Mouse (Mus musculus) frontal cortex, postnatal 14 days (tissue): ENCODE measurements around the gene Acvrl1.

ENCODE experiments used
- DNase-seq, 2 experiments: peaks; one replicate each; pipeline ENCODE4 v3.0.0; 2022; ENCODE audit warnings: low spot score in 2 of 2

The Acvrl1 gene

DNA sequence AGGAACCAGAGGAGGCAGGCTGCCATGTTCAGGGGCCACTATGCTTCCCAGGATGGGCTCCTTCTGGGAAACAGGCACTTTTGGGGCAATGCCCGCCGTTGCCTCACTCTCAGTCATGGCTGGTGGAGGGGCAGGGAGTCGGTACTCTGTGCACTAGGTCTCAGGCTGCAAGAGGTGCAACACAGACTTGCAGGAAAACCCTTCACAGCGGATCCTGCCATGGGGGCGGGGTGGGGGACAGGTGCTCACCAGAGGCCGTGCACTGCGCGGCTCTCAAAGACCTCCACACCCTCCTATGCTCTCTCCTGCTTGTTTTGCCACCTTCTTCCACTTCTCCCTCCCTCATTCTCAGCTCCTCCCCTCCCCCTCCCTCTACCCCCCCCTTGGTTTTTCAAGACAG lies 14.3 kb downstream of the Acvrl1 start:
- no peak for DNase-seq

DNA sequence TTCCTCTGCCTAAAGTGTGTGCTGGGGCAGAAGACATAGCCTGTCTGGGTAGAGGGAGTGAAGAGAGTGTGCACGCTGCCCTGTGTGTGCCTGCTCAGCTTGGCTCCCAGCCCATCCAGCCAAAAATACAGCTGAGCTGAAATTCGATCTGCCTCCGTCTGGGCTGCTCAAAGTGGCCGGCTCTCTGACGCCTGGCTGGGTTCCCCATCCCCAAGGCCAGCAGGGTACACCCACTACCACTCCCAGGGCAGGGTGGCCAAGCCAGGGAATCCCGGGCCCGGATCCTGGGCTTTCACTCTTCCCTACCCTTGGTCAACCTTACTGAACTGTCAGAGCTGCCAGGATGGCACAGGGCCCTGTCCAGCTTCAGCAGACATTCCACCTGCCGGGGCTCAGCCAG lies 15.2 kb downstream of the Acvrl1 start:
- DNase-seq = no peak

DNA sequence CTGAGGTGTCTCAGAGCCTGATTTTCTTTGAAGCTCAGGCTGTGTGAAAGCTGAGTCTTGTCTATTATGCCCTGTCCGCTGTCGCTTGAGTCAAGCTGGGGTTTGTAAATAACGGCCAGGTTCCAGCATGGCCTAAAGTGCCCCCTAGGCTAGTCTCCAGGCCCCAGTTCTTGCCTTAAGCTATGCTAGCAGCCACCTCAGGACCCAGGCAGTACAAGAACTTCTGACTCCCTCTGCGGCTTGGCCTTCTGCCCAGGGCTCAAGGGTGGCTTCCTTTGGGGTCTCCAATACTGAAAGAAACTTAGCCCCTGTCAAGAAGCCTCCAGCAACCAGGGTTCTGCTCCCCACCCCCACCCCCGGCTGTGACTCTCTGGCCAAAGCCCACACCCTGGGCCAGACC lies 15.9 kb downstream of the Acvrl1 start:
- no peak for DNase-seq

DNA sequence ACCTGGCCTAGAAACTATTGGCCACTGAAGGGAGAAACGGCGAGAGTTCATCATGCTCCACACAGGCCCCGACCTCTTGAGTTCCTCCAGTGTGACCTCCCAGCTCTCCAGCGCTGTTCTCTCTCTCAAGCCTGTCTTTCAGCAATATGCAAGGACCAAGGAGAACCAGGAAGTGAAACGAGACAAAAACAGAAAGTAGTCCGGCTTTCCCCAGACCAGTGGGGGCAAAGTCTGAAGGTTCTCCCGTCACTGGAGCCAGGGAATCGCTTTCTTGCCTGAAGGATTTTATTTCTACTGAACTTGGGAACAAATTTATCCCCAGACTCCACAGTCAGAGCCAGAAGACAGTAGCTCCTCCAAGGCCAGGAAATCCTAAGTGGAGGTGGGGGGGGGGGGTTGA lies 16.5 kb downstream of the Acvrl1 start:
- no peak for DNase-seq

DNA sequence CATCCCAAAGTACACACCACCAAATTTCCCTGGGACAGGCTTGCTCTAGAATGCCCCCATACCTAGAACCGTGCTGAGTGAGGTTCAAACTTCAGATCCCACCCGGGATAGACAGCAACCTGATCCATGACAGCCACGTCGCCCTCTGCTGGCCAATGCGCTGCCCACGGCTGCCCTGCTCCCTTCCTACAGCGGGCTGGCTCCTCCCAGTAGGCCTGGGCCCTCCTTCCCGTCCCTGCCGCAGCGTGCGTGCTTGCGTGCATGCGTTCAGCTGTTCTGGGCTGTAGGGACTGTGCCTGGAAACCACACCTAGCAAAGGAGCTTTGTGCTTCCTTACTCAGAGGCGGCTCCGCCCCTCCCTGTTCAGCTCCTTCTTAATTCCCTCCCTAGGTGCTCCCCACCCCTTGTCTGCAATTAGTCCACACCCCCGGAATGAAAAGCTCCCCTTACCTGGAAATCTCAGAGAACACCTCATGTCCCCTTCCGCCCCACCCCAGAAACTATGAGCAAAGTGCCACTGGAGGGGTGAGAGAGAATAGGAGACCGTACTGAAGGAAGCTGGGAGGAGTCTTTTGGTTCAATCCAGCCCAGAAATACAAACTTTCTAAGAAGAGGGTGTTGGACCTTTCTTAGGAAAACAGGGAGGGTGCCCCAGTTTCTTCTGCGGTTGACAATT lies 17.2 kb downstream of the Acvrl1 start:
- peak; percentile 90 to 91 for DNase-seq

DNA sequence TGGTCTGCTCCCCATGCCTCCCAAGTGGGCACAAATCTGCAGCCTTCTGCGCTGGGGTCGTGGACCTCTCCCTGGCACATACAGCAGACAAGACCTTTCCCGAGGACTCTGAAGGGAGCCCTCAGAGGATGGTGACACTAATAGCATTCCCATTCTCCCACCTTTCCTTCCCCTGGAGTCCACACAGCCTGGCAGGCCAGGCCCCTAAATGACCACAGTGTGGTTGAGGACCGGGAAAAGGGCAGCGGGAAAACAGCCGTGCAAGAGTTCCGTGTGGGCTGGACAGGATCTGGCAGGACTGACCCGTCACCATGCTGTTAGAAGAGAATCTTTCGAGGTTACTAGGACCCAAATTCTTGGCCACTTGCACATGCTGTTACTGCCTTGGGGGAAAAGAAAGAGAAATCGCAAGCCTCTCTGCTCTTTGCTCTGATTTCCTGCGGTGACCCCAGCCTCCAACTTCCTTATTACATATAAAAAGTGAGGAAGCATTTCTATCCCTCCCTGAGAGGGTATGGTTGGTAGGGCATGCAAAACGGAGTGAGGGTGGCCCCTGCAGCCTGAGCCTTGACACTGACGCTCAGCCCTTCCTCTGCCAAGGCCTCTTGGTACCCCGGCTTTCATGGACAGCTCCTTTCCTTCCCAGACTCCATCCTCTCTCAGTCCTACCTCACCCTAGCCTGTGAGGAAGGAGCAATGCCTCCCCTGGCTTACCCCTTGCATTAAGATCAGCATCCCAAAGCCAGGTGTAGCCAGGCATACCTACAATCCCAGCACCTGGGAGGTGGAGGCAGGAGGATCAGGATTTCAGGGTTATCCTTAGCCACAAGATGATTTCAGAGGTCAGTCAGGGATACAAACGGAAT lies 18.0 kb downstream of the Acvrl1 start:
- DNase-seq = no peak

DNA sequence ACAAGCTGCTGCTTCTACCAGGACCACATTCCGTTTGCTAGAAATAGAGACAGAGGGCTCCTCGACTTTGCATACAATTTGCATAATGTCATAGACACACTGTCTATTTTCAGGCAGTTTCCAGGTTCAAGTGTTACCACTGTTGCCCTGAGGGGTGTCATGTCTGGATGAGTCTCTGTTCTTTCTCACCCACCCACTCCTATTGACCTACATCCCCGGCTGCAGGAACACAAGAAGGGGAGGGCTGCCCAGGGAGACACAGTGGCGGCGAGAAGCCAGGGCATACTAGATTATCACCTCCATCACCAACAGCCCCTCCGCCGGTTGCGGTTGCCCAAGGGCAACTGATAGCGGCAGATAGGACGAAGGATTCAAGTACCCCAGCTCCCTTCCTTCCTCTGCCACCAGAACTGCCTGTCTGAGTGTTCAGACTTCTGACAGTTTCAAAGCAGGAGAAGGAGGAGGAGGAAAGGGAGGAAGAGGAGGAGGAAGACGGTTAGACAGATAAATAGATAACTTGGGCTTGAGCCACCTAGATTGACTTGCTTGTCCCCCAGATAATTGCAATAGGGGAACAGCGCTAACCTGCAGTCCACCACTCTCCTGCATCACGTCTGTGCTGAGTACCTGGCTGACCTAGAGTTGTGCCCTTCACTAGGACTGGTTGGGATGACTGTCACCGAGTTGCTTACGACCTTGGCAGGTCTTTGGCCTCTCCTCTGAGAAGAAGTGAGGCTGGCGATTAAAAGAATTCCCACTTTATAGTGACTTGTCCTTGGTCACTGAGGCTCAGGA lies 19.0 kb downstream of the Acvrl1 start:
- no peak for DNase-seq

DNA sequence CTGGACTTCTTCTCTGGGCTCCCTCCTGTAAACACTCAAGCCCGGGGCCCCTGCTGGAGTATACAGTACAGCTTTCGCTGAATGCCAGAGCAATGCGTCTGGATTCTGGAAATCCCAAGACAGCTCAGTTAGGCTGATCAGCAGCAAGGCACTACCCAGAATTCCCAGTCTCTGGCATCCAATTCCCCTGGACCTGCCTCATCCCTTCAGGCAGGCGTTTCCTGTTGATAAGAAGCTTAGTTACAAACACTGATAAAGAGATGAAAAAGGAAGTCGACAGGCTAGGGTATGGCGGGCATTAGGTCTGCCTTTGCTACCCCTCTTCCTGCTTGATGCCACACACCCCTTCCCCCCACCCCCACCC lies 19.6 kb downstream of the Acvrl1 start:
- no peak for DNase-seq

DNA sequence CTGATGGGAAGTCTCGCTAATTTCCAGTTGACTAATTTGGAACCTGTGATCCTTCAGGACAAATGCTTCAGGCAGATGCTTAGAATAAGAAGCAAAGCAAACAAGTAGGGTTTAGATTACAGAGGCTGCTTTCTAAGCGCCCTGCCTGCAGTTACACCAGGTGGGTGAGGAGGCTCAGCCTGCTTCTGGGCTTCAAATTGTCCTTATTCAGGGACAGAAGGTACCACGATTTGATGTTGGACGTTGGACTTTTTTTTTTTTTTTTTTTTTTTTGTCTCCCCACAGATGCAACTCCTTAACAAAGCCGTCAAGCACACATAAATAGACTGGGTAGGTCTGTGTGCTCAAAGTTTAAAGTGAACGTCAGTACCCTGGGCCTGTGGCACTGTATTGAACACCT lies 20.3 kb downstream of the Acvrl1 start:
- DNase-seq = no peak

DNA sequence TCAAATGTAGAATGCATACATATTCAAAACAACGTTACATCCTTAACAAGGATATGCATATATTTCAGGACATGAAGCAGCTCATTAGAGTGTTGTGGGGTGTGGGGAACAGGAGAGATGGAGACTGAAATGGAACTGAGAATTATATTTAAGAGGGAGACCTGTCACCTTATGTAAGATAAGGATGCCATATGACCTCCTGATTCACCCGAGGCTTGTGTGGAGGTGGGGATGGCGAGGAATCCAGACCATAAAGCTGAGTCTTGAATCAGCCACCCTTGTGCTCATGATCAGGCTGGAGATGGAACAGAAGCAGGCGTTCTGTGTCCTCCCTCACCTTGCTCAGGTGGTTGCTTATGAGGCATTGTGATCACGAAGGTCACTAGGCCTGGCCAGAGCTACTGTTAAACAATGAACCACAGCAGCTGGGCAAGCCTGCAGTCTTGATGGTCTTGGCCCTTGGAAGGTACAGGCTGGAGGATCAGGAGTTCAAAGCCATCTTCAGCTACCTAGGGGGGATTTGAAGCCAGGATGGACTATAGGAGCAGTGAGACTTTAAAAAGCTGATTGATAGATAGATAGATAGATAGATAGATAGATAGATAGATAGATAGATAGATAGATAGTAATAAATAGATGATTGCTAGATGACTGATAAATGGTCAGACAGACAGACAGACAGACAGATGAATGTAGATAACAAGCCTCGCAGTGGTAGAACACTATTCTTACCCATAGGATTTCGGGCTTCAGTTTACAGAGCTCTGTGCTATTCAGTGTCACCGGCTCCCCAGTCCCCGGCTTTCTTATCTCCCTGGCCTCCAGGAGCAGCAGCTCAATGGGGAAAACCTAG lies 23.3 kb downstream of the Acvrl1 start:
- DNase-seq = no peak

DNA sequence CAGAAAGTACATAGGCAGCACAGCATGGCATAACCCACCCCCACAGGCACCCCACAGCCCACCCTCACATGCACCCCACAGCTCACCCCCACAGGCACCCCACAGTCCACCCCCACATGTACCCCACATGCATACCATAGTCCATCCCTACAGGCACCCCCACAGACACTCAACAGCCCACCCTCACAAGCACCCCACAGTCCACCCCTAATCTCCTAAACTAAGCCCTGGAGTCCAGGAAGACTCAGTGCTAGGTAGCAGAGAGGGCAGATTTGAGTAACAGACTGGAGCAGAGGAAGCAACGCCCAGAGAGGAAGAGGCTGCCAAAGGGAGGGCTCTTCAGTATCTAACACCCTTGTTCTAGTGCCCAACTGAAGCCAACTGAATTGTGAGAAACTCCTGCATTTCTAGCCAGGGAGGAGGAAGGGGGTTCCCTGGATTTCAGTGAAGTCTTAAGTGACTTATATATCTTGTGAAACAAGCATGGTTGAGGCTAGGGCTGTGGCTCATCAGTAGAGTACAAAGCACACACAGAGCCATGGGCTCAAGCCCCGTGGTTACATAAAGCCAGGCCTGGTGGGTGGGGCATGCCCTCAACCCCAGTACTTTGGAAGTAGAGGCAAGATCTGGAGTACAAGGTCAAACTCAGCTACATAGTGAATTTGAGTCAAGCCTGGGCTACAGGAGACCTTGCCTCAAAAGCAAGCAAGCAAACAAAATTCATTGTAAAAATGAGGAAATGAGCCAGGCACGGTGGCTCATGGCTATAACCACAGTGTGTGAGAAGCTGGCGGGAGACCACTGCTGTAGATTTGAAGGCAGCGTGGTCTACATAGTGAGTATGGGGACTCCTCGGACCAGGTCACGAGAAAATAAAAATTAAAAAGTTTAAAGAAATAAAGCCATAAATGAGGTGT lies 26.6 kb downstream of the Acvrl1 start:
- DNase-seq = no peak

DNA sequence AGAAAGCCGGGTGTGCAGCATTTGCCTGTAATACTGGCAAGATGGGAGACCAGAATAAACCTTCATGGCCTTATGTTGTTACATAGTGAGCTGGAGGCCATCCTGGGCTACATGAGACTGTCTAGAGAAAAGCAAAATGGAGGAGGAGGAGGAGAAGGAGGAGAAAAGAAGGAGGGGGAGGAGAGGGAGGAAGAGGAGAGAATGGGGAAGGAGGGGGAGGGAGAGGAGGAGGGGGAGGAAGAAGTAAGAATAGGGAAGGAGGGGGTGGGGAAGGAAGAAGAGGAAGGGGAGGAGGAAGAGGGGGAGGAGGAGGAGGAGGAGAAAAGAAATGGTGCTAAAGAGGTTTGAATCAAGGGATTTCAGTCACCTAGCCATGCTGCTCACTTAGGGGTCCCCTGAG lies 31.8 kb downstream of the Acvrl1 start:
- no peak for DNase-seq

DNA sequence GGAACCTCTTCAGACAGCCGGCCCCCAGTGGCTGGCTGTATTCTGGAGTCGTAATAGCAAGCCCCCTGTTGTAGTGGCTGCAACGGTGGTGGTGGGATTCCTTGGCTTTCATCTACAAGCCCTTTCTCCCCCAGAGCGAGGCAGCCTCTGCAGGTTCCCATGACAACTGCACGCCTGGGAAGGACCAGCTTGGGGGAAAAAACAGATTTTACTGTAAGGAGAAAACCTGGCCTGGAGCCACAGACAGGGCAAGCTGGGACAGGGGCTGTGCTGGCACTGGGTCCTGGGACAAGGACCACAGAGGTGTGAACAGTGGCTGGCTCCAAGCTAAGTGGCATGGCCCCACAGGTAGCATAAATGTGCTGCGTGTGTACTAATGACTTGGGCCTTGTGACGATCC lies 32.3 kb downstream of the Acvrl1 start:
- DNase-seq = peak; percentile 59 to 60

DNA sequence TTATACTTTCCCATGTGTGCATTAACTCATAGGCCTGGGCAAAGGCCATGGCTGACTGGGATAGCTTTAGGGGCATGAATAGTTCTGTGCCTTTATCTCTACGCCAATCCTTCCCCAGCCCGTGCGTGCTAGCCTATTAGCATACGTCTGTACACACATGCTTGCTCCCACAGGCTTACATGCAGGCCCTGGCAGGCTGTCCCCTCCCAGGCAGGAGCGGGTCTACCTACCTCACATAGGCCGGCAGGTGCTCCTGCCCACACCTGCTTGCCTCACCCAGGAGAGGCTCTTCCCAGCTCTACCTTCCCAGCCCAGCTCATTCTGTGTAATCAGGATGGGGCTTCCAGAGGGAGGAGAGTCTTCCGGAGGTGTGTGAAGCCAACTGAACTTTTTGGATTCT lies 33.2 kb downstream of the Acvrl1 start:
- DNase-seq = no peak

DNA sequence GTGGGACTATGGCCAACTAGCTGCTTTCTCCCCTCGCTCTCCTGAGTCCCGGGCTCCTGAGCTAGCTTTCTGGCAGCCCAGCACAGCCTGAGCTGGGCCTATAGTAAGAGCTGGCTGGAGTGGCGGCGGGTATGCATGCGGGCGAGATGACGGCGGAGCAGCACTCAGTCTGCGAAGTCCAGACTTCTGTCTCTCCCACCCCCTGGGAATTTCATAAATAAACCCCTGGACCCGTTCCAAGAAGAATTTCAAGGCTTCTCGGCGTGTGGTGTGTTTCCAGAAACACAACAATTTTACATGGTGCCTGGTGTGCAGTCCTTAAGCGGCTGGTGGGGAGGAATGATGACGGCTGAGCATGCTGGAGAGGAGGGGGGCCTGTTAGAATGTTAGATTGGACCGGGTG lies 34.7 kb downstream of the Acvrl1 start:
- DNase-seq = no peak

DNA sequence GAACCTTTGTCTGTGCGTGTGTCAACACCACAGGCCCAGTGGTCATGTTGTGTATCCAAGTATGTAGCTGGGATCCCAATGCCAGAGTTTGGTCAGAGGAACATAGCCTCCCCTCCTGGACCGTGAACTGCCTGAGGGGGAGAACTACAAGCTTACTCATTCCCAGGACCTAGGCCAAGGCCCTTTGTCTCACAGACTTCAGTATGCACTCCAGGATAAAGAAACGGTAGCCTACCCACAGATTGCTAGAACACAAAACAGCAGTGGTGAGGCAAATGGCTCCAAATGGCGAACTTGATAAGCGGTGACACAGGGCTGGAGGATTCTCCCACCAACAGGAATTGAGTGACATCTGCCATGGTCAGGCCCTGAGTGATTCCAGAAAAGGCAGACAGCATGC lies 35.5 kb downstream of the Acvrl1 start:
- no peak for DNase-seq

DNA sequence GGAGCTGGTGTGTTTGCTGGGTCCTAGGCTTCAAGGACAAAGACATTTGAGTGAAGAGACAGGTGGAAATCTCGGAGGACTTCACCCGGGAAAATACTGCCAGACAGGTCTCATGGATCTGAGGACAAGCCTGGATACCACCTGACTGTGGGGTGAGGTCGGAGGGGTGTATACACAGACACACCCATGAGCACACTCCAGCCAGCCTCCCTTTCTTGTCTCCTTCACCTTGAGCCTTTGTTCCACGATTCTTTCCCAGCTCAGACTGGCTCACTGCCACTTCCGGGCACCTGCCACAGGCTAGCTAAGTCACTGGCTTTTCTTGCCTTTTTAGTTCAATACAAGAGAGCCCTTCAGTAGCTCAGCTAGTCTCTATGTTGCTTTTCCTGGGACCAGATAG lies 36.0 kb downstream of the Acvrl1 start:
- no peak for DNase-seq

DNA sequence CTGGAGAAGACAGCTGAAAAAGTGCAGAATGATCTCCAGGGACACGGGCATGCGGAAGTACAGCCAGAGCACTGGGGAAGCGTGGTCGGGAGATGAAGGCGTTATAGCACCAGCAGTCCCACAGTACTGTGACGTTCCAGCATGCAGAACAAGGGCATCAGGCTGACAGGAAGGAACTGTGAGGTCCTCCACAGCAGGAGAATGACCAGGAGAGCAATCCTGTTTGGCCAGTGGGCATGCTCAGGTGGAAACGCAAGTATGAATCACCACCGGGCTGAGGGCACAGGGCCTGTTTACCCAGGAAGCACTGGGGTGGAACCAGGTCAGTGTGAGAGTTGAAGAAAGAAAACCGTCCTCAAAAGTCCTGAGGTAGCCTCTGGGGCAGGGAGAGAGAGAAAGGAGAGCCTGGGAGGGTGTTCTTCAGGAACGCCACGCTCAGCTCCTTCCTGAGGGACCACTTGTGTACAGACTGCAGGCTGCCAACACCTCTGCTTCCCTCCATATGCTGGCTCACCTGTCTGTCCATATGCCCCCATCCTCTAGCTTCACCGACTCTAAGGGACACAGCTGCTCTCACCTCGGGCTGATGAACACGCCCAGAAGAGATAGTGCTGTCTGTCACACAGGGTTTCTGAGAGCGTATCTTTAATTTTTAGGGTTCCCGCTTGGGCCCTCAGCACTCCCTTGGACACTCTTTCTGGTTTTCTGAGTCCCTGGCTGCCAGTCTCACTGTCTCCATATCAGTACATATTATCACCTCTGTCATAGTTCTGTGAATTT lies 37.5 kb downstream of the Acvrl1 start:
- no peak for DNase-seq

DNA sequence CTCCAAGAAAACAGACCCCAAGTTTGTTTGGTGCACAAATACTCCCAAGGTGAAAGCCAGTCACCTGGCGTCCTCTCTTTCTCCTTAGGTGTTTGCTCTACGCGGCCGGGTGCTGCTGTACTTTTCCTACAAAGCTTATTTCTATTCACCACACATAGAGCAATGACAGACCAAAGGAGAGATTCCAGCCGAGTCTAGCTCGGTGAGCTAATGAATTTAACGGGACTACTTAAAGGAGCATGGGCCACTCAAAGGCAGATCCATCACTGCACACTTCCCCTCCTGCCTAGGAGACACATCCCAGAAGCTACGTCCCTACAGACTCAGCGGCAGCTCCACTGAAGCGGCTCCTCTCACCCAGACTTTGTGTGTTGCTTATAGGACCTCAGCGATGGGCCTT lies 39.2 kb downstream of the Acvrl1 start:
- no peak for DNase-seq

DNA sequence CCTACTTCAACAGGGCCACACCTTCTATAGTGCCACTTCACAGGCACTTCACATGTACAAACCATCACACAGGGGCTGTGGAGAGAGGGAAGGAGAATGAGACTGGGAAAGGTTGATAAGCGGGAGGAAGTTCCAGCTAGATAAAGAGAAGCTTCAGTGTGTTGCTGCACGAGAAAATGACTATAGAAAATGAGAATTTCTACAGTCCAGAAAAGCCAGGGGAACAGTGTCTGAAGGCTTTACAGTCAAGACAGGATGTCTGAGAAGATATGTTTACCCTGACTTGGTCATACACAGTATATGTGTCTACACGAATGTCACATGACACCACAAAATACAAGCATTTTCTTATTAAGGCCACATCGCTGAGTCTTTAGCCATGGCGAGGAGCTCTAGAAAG lies 41.6 kb downstream of the Acvrl1 start:
- no peak for DNase-seq
